Mouse (Mus musculus): ENCODE measurements around the gene Lzts3.
"Not testable (repeated sequence)": the region's sequence is repeated elsewhere in the genome, so short reads cannot be mapped to it uniquely, and the experiment has no call there.

Lzts3 gene

DNA sequence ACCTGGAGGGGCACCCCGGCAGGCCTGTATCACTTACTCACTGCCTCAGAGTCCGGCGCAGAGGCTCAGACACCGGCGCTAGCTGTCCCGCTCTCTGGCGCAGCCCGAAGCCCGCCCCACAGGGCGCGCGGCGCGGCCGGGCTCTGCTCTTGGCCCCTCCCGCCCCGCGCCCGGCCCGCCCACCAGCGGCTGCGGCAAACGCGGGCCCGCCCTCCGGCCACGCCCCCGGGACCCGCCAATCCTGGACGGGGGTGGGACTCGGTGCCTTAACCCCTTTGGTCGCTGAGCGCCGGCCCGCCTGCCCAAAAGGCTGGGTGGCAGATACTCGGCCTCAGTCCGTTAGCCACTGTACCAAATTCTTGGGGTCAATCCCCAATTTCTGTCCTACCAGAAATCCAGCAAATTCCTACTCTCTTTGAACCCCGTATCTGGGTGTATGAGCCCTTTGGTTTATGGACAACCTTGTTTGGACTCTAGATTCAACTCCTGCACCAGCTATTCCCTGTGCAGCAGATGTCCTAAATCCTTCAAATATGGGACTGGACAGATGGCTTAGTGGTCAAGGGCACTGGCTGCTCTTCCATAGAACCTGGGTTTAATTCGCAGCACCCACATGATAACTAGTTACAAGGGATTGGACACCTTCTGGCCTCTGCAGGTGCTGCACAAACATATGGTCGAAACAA lies at the start of gene Lzts3:
Gene Lzts3 (minus strand): TSS at position 120 of the 686 bp plus-strand sequence.
- DNase-seq (ENCODE audit: low read depth, low spot score), result peak; percentile 77

DNA sequence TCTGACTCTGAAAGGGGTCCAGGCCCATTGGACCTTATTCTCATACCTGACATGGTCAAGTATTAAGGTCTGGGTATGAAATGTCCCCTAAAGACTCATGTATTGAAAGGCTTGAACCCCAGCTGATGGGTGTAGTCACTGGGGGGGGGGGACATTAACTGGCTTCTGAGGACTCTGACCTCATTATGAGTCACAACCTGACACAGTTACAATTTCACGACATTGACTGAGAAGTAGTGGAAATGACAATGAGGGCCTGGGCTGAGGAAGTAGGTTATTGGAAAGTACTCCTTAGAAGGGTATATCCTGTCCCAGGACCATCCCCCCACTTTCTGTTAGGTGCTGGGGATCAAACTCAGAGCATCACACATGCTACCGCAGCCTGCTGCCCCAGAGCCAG lies 46.4 kb upstream of the Lzts3 start:
- no peak for DNase-seq (ENCODE audit: low read depth, low spot score)

DNA sequence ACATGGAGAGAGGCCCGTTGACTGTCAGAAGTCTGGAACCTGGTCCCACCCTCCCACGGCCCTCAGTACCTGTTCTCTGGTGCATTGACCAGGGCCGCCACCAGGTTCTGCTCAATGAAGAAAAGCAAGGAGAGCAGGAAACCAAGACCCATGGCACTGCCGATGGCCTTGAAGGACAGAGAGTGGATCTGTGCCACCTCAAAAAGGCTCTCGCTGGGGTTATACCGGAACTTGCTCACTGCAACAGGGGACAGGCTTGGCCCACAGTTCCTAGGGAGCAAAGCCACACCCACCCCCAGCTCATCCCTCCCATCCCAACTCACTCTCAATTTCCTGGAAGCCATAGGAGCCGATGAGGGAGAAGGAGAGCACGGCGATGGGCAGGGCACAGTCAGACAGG lies 42.8 kb upstream of the Lzts3 start:
- DNase-seq (ENCODE audit: low read depth, low spot score), result no peak

DNA sequence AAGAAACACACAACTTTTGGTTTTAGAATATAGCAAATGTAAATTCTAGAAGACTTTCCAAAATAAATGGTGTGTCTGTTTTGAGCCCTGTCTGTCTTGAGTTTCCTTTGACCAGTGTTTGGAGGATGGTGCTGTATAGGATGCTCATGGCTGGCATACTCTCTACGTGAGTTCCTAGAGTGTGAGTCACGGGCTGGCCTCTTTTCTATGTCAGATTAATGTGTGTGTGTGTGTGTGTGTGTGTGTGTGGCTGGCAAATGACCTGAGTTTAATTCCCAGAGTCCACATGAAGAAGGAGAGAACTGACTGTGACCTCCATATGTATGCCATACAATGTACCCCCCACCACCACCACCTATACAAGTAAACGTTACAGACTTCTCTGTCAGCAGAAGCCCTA lies 38.9 kb upstream of the Lzts3 start:
- no peak for DNase-seq (ENCODE audit: low read depth, low spot score)

DNA sequence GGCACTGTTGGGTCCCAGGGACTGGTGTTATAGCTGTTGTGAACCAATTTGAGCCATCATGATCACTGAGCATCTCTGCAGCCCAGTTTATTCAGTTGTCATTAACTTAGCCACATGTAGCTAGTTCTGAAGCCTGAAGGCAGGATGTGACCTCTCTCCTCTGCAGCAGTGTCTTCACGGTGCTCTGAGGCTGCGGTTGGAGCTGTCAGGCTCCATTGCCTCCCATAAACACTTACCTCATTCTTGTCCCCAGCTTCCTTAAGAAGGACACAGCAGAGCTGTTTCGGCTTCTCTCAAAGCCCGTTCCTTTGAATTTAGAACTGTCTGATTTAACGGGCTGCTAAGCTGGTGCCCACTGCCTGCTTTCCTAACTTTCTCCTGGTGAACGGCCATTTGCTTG lies 37.3 kb upstream of the Lzts3 start:
- no peak for DNase-seq (ENCODE audit: low read depth, low spot score)

DNA sequence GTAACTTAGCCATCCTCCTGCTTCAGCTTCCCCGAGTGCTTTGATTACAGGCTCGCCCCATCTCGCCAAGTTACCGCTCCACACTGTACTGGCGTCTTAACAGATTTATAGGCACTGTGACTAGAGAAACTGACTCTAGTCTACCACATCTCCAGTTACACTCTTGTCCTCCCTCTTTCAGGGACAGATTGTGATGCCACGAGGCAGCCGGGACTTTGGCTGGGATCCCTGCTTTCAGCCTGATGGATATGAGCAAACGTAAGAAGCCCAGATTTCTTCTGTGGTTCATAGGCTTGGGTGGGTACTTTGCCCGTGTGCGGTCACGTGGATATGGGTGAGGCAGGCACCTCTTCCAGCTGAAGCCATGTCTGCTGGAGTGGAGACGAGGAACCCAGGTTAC lies 36.6 kb upstream of the Lzts3 start:
- no peak for DNase-seq (ENCODE audit: low read depth, low spot score)

DNA sequence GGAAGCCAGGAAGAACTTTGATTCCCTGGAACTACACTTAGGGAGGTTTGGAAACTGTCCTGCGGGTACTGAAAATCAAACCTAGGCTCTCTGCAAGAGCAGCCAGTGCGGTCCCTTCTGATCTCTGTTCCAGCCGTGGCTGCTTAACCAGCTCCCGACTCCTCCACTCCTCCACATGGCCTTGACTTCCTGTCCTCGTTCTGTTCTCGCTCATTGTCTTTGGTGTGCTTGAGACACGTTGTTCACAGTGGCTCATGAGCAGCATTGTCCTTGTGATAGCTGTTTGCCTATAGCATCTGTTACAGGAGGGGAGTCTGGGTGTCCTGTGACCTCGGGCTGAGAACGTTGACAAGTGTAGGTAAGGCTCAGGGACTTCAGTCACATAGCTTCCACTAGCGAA lies 34.6 kb upstream of the Lzts3 start:
- no peak for DNase-seq (ENCODE audit: low read depth, low spot score)

DNA sequence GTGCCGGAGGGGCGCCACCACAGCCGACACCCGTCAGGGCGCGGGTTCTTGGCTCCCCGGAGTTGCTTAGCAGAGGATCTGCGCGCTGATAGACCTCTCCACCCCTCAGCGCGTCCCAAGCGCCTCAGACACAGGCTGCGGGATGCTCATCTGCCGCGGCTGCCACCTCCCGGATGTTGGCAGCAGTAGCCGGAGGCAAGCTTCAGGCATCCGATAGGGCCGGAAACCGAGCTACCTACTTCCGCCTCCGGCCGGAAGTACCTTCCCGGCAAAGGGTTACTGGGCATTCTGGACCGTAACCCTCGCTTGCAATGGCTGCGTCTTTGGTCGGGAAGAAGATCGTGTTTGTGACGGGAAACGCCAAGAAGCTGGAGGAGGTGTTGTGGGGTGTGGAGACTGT lies 25.0 kb upstream of the Lzts3 start, which contains the start of gene Itpa:
Gene Itpa (plus strand): TSS at position 52 of the 400 bp plus-strand sequence.
- DNase-seq (ENCODE audit: low read depth, low spot score), result peak; percentile 93

DNA sequence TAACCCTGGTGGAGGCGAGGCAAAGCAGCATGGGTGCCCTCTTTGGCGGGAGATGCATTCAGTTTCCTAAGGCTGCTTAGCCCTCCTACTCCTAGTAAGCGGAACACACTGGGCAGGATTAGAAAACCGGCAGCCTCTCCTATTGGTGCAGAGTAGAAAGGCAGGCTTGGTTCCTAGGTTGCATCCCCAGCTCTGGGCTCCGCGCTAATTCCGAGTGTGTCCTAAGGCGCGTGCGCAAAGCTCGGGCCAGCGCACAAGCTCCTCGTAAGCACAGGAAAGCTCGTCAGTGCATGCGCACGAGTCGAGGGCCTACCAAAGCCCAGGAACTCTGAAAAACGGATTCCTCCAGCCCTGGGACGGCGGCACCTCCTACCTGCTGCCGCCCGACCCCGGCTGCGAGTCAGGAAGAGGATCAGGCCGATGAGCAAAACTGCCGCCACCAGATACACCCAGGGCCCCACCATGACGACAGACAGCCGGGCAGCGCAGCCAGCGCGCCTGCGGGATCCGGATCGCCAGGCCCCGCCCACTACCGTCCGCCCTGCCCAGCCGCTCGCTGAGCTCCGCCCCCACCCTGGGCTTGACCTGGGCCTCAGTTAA lies 21.6 kb upstream of the Lzts3 start, which contains the start of gene Ddrgk1:
Gene Ddrgk1 (minus strand): TSS at position 558 of the 600 bp plus-strand sequence.
- DNase-seq (ENCODE audit: low read depth, low spot score), result peak; percentile 98

DNA sequence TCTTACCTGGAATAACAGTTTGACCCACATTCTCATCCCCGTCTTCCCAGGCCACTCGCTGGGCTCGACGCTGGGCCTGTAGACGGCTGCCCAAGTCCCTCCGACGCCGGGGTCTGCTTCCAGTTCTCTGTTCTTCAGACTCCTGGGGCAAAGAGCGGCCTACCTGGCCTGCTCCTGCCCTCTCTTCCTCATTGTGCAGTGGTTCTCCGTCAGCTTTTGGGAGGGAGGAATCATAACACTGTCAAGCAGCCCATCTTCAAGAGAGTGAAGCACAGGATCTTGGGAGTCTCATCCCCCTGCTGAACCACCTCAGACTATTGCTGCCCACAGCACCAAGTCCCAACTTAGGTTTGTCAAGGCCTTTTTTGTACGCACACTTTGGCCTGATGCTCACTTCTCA lies 20.7 kb upstream of the Lzts3 start:
- no peak for DNase-seq (ENCODE audit: low read depth, low spot score)

DNA sequence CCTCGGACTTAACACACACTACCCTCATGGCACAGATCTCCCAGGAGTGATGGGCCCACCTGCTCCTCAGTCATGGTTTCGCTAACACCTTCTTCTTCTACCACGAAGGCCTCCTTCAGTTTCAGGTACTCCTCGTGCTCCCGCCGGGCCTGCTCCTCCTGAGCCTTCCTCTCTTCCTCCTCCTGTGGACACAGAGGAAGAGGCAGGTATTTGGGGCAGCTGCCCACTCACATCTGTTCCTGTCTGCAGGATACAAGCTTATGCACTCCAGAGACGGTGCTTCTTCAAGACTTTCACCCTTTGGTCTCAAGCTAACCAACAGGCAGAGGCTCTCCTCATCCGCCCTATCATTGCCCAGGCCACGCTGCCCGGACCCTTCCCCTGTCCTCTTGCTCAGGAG lies 15.9 kb upstream of the Lzts3 start:
- DNase-seq (ENCODE audit: low read depth, low spot score), result no peak

DNA sequence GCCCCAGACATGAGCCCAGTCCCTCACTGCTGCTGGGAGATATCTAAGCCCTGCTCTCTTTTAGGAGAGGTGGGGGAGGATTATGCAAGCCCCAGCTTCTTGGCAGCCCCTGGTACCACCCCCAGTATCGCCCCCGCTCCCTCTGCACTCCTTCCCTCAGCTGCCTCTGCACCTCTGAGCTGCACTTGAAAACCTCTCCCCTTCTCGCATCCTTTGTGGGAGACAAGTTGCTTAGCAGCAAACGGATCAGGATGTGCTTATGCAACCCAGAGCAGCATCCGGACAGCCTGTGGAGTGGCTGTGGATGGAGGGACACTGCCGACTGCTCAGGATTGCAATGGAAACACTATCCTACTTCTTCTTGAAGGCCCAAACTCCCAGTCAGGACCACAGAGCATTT lies 14.9 kb upstream of the Lzts3 start:
- DNase-seq (ENCODE audit: low read depth, low spot score), result no peak

DNA sequence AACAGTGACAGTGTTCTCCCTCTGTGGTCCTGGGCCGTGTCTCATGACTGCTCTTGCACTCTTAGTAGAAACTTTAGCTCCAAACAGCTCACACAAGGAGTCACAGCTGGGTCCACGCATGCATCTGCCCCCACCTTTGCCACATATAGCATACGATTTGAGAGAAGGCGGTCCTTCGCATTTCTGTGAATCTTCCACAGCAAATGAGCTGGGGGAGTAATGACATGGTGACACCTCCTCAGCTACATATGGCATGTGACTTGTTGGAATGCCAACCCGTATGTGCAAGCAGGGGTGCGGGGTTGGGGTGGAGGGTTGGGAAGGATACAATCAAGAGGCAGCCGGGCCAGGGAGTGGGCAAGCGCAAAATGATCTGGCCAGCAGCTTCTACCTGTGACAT lies 13.9 kb upstream of the Lzts3 start:
- DNase-seq (ENCODE audit: low read depth, low spot score), result no peak

DNA sequence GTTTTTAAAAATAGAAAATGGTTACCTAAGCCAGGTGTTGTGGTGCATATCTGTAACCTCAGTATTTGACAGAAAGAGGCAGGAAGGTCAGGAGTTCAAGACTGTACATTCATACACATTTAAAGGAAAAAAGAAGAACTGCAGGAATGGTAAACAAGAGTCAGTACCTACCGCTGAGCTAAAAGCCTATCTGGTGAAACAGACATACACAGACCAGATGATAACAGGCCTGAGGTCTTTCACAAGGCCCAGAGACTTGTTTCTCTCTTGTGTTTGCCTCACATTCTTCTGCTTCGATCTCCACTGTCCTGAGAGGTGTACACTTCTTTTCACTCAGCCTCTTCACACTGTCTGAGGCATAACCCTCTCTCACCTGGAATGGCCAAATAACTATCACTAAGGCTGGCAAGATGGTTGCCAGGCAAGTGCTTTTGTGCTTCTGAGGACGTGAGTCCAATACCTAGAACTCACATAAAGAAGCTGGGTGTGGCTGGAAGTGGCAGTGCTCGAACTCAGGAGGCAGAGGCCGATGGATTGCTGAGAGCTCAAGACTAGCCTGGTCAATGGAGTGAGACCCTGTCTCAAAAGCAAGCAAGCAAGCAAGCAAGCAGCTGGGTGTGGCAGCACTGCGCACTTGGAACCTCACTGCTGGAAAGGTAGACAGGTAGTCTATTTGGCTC lies 13.2 kb upstream of the Lzts3 start:
- no peak for DNase-seq (ENCODE audit: low read depth, low spot score)

DNA sequence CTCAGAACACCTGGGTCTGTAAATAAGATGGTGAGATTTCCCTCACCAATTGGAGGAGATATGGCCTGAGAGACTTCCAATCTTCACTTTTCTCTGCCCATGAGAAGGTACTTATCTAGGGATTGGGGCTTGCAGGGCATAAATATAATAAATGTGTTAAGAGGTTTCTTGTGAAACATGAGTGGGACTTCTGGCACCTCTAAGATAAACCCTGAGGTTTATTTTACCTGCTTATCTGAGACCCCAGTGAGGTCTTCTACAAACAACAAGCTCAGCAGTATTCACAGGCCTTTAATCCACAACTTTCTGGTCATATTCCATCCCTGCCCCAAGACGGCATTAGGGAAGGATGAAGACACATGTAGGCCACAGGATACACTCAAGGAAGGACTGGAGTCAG lies 11.2 kb upstream of the Lzts3 start:
- DNase-seq (ENCODE audit: low read depth, low spot score), result no peak

DNA sequence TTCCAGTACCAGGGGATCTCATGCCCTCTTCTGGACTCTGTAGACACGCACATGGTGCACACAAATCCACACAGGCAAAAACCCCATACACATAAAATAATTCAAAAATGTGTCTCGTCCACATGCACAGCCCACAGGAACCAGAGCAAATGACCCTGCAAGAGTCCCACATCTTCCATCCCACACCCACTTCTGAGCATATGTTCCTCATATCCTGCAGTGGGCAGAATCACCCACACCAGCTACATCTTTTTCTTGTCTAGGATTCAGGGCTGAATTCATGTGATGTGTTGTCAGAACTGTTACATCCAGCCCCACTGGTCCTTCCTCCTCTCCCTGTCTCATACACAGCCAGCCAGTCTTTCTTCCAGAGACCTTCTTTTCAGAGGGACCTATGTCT lies 10.7 kb upstream of the Lzts3 start:
- no peak for DNase-seq (ENCODE audit: low read depth, low spot score)

DNA sequence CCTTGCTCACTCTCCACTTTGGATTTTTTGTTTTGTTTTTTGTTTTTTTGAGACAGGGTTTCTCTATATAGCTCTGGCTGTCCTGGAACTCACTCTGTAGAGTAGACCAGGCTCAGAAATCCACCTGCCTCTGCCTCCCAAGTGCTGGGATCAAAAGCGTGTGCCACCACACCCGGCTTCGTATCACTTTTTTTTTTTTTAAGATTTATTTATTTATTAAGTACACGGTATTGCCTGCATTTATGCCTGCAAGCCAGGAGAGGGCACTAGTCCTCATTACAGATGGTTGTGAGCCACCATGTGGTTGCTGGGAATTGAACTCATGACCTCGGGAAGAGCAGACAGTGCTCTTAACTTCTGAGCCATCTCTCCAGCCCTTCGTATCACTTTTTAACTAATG lies 6.4 kb upstream of the Lzts3 start:
- not testable (repeated sequence) for DNase-seq (ENCODE audit: low read depth, low spot score)

DNA sequence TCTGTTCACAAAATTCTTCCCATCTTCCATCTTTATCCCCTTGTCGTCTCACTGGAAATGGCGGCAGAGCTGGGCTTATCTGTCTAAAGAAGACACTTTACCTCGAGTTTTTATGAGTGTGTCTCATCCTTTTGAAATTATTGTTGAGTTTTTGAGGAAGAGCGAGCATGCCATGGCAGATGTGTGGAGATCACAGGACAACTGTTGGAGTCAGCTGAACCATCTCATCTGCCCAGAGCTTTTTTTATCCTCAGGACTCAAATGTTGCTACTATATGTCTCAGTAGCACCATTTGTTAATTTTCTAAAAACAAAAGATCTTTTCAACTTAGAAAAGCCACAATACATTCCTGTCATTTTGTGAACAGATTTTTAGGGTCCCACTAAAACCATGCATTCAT lies 2.6 kb upstream of the Lzts3 start:
- no peak for DNase-seq (ENCODE audit: low read depth, low spot score)

DNA sequence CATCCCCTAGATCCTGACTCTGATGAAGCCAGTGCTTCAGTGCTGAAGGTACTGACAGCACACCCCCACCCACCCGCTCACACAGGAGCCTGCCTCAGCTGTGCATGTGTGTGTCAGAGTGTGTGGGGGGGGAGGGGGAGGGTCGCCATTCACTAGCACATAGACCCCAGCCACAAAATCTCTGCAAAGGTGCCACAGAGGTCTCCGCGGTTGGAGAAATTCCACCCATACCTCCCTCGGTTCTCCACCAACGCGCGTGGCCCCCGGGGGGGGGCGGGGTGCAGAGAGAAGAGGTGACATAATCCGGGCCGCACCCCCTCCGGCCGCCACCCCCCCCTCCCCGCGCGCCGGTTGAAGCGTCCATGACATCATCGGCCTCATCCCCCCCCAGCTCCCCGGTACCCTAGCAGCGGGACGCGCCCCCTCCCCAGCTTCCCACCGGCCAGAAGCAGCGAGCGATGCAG lies 374 bp downstream of the Lzts3 start:
- no peak for DNase-seq (ENCODE audit: low read depth, low spot score)

DNA sequence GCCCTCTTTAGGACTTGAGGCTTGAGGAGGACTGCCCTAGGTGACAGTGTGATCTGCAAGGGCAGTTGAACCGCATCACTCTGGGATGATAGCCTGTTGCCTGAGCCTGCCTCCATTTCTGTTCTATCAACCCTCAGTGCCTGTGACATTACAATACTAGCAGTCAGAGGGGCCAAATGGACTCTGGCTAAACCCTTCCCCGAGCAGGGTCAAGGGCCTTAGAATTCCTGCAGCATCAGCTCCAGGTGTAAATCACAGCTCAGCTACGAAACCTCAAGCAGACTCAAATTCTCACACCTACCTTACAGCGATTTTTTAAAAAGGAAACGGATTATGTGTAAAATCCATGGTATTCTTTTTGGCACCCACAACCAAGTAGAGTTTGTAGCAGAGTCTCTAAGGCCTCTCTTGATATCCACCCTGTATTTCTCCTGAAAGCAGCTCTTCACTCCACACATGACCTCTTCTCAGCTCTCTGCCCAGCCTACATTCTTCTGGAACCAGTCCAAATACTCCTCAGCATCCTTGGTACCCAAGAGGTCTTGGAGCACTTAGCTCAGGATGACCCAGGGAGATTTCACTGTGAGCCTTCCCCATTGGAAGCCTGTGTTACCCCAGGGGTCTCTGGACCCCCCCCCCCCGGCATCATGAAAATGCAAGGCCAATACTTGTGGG lies 1.1 kb downstream of the Lzts3 start:
- no peak for DNase-seq (ENCODE audit: low read depth, low spot score)

DNA sequence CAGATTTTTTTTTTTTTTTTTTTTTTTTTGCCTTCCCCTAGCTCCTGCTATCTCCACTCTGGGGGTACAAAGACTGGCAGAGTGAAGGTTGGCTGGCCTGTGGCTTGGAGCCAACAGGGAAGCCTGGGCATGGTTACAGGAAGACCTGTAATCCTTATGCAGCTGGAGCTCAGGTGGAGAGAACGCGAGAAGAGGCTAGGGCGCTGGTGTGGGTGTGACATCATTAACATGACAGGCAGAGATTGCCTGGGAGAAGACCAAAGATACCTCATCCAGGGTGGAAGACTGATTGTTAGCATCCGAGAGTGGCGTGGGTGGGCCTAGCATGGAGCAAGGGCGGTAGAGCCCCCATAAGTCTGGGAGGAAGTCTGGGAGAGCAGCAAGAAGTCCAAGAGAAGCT lies 3.3 kb downstream of the Lzts3 start:
- peak; percentile 51 for DNase-seq (ENCODE audit: low read depth, low spot score)

DNA sequence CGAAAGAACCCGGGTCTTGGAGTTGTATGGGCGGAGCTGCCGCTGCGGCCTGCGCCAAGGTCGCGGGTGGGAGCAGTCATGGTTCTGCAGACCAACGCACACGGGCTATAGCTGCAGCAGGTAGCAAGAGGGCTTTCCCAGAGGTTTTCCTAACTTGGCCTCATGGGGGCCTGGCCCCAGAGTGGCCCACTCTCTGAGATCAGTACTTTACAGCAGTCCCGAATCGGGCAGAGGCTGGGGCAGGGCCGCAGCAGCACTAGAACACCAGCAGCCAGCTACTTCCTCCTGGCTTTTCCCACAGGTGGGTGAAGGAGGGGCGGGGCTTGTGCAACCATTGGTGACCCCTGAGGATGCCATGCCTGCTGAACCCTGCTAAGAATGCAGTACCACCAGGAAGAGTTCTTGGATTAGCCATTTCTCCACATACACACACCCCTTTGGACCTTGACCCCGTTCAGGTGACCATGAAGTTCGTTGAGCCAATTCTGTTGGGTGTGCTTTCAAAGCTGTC lies 4.4 kb downstream of the Lzts3 start:
- peak; percentile 61 for DNase-seq (ENCODE audit: low read depth, low spot score)
